Mouse (Mus musculus) thymus, adult 2 months (tissue): ENCODE data around the gene Braf.

Experiments used
- CTCF ChIP-seq: fragments of 200-500 bp; IDR thresholded peaks from 2 replicates; pipeline ENCODE4 v1.5.1; 2012; ENCODE audit warnings: mild to moderate bottlenecking, control low read depth, low read length, moderate library complexity, borderline replicate concordance; ENCODE audit not compliant: control insufficient read depth, poor library complexity, insufficient read depth; ENCODE audit errors: extremely low read depth
- POLR2A ChIP-seq: fragments of 200-500 bp; IDR thresholded peaks from 2 replicates; pipeline ENCODE4 v1.6.1; 2012; ENCODE audit warnings: mild to moderate bottlenecking, low read length, control low read depth, moderate library complexity; ENCODE audit not compliant: control insufficient read depth, poor library complexity, insufficient read depth; ENCODE audit errors: extremely low read depth

- TF ChIP-seq CTCF (no peak), POLR2A (no peak)
Measured at GRCm38 (mm10) chr6:39745456-39745855, 20.2 kb upstream of the Braf start.
